Mouse (Mus musculus) megakaryocyte, embryonic 14.5 days (primary cell): ENCODE results near the gene Wdr89. TPM values are rescaled to one million over a fixed set of nuclear protein-coding genes. Genes with fewer than 3 reads are reported as not detected.
A peak's percentile ranks its signal among the peaks of the same experiment; 100 is the strongest.
"Not testable (repeated sequence)": the region's sequence is repeated elsewhere in the genome, so short reads cannot be mapped to it uniquely, and the experiment has no call there.

ENCODE experiments used
- H3K27me3 ChIP-seq: replicated peaks from 2 replicates; pipeline ENCODE3; 2012; ENCODE audit warnings: inconsistent platforms
- H3K36me3 ChIP-seq: replicated peaks from 2 replicates; pipeline ENCODE3; 2012; ENCODE audit warnings: low read length, inconsistent platforms, mixed read lengths
- H3K4me1 ChIP-seq: 2 replicates; pipeline ENCODE4 v1.6.1; 2012; ENCODE audit warnings: inconsistent platforms
- H3K4me3 ChIP-seq: replicated peaks from 2 replicates; pipeline ENCODE3; 2012; ENCODE audit warnings: moderate library complexity, mild to moderate bottlenecking, inconsistent platforms
- H3K9me3 ChIP-seq: 2 replicates; pipeline ENCODE4 v1.6.1; 2012; ENCODE audit warnings: inconsistent platforms
- FLI1 ChIP-seq: IDR thresholded peaks from 2 replicates; pipeline ENCODE4 v1.6.1; 2012; ENCODE audit warnings: low read length, inconsistent platforms, mixed read lengths
- GATA1 ChIP-seq: IDR thresholded peaks from 3 replicates; pipeline ENCODE4 v1.6.1; 2012; ENCODE audit warnings: mixed read lengths, low read length, inconsistent platforms, borderline replicate concordance
- polyA plus RNA-seq: library from polyadenylated mRNA; stranded (reverse); fragments of >175 nt; gene quantifications from 2 replicates; pipeline ENCODE4 v1.2.3, GENCODE M21; 2012; ENCODE audit warnings: low replicate concordance; ENCODE audit not compliant: insufficient read depth

Gene Wdr89
- polyA plus RNA-seq, result 5.3 and 14.1 TPM in 2 replicates

GRCm38 (mm10) chr12:75669258-75670106 is at the start of gene Wdr89:
Gene Wdr89, minus strand, starts transcription at chr12:75669537.
- peak within 1 kb of the TSS; percentile 100 for H3K4me3 ChIP-seq
- peak; percentile 64 for TF ChIP-seq FLI1
- no peak for TF ChIP-seq GATA1
- no peaks in the 10 kb centered on the region for H3K27me3 ChIP-seq
- no peaks in the 10 kb centered on the region for H3K9me3 ChIP-seq
- H3K36me3 ChIP-seq, result peaks cover 30% of the 10 kb centered on the region
- peaks cover 35% of the 10 kb centered on the region for H3K4me1 ChIP-seq

- H3K9me3 ChIP-seq, result no peaks in the 10 kb centered on the region
- no peaks in the 10 kb centered on the region for H3K27me3 ChIP-seq
- H3K4me3 ChIP-seq, result no peak overlapping the region
- TF ChIP-seq GATA1, result no peak
- TF ChIP-seq FLI1, result no peak
- peaks cover 6% of the 10 kb centered on the region; the same call in 1 of the 2 replicates for H3K4me1 ChIP-seq
- H3K36me3 ChIP-seq, result peaks cover 18% of the 10 kb centered on the region
Measured at GRCm38 (mm10) chr12:75713596-75713995, 44.3 kb upstream of the Wdr89 start.

GRCm38 (mm10) chr12:75712905-75713304 is 43.6 kb upstream of the Wdr89 start:
- not testable (repeated sequence) for H3K4me1 ChIP-seq, H3K4me3 ChIP-seq, H3K27me3 ChIP-seq, H3K9me3 ChIP-seq
- peaks cover 18% of the 10 kb centered on the region for H3K36me3 ChIP-seq

- Histone ChIP-seq H3K4me1 (peaks cover 6% of the 10 kb centered on the region; the same call in 1 of the 2 replicates), H3K4me3 (no peak overlapping the region), H3K27me3 (no peaks in the 10 kb centered on the region), H3K36me3 (peaks cover 9% of the 10 kb centered on the region), H3K9me3 (peaks cover 8% of the 10 kb centered on the region)
- TF ChIP-seq FLI1 (no peak), GATA1 (no peak)
Measured at GRCm38 (mm10) chr12:75710596-75711376, 41.4 kb upstream of the Wdr89 start.

- peaks cover 6% of the 10 kb centered on the region; the same call in 1 of the 2 replicates for H3K4me1 ChIP-seq
- TF ChIP-seq GATA1 (no peak), FLI1 (no peak)
- no peak overlapping the region for H3K4me3 ChIP-seq
- peaks cover 11% of the 10 kb centered on the region for H3K9me3 ChIP-seq
- peaks cover 5% of the 10 kb centered on the region for H3K36me3 ChIP-seq
- no peaks in the 10 kb centered on the region for H3K27me3 ChIP-seq
Measured at GRCm38 (mm10) chr12:75709506-75709905, 40.2 kb upstream of the Wdr89 start.

- Histone ChIP-seq H3K4me3 (no peak overlapping the region), H3K9me3 (peaks cover 11% of the 10 kb centered on the region), H3K4me1 (no peaks in the 10 kb centered on the region), H3K36me3 (no peaks in the 10 kb centered on the region), H3K27me3 (no peaks in the 10 kb centered on the region)
- TF ChIP-seq GATA1 (no peak), FLI1 (no peak)
Measured at GRCm38 (mm10) chr12:75706670-75707069, 37.3 kb upstream of the Wdr89 start.

- Histone ChIP-seq H3K4me3 (no peak overlapping the region), H3K9me3 (peaks cover 18% of the 10 kb centered on the region), H3K27me3 (no peaks in the 10 kb centered on the region), H3K36me3 (no peaks in the 10 kb centered on the region), H3K4me1 (peaks cover 3% of the 10 kb centered on the region; the same call in 1 of the 2 replicates)
- no peak for TF ChIP-seq FLI1
- no peak for TF ChIP-seq GATA1
Measured at GRCm38 (mm10) chr12:75702739-75703122, 33.4 kb upstream of the Wdr89 start.

GRCm38 (mm10) chr12:75702084-75702738 is 32.9 kb upstream of the Wdr89 start:
- no peaks in the 10 kb centered on the region for H3K36me3 ChIP-seq
- H3K4me3 ChIP-seq, result no peak overlapping the region
- peaks cover 18% of the 10 kb centered on the region for H3K9me3 ChIP-seq
- no peak for TF ChIP-seq FLI1
- no peak for TF ChIP-seq GATA1
- no peaks in the 10 kb centered on the region for H3K27me3 ChIP-seq
- H3K4me1 ChIP-seq, result peaks cover 3% of the 10 kb centered on the region; the same call in 1 of the 2 replicates

- H3K4me1 ChIP-seq, result peaks cover 6% of the 10 kb centered on the region; the same call in 1 of the 2 replicates
- H3K27me3 ChIP-seq, result no peaks in the 10 kb centered on the region
- H3K4me3 ChIP-seq, result peak overlapping the region; percentile 33
- peaks cover 16% of the 10 kb centered on the region for H3K9me3 ChIP-seq
- H3K36me3 ChIP-seq, result no peaks in the 10 kb centered on the region
- TF ChIP-seq FLI1, result no peak
- no peak for TF ChIP-seq GATA1
Measured at GRCm38 (mm10) chr12:75701173-75702083, 32.1 kb upstream of the Wdr89 start.
